Mouse (Mus musculus) liver, embryonic 14.5 days (tissue): ENCODE measurements around the gene Xpo6. TPM values are rescaled to one million over a fixed set of nuclear protein-coding genes. Genes with fewer than 3 reads are reported as not detected.

ENCODE experiments used
- ATAC-seq: fragments of 200-750 bp; cut with Nextera tagmentation; 2 replicates; pipeline ENCODE4 v1.8.0; 2017; ENCODE audit warnings: moderate number of reproducible peaks, mild to moderate bottlenecking, moderate library complexity; ENCODE audit not compliant: insufficient read depth
- DNase-seq, 3 experiments: peaks; one replicate each; pipeline ENCODE4 v3.0.0-alpha.2; 2012 to 2013; ENCODE audit warnings: low read depth in 3 of 3, low spot score in 3 of 3
- H3K27ac ChIP-seq: fragments of 300-500 bp; sonication (generic); 2 replicates; pipeline ENCODE4 v1.5.1; 2014; ENCODE audit warnings: moderate library complexity, mild to moderate bottlenecking, control low read depth, inconsistent platforms
- H3K27me3 ChIP-seq: fragments of 300-500 bp; sonication (generic); 2 replicates; pipeline ENCODE4 v1.6.1; 2014; ENCODE audit warnings: mild to moderate bottlenecking, low read length, moderate library complexity; ENCODE audit not compliant: control insufficient read depth, insufficient read depth
- H3K36me3 ChIP-seq: fragments of 300-500 bp; sonication (generic); replicated peaks from 2 replicates; pipeline ENCODE4 v1.6.1; 2014; ENCODE audit warnings: low read depth; ENCODE audit not compliant: control insufficient read depth, insufficient read depth
- H3K4me1 ChIP-seq, 2 experiments: fragments of 200-500 bp in 1 of 2; fragments of 300-500 bp in 1 of 2; sonication (generic) in 1 of 2; replicated peaks; 2 replicates each; pipeline ENCODE4 v1.6.1; 2012 to 2014; ENCODE audit warnings: antibody characterized with exemption in 1 of 2, inconsistent platforms in 1 of 2, low read length in 1 of 2; ENCODE audit not compliant: control insufficient read depth in 2 of 2, insufficient read depth in 2 of 2
- H3K4me2 ChIP-seq: fragments of 300-500 bp; sonication (generic); 2 replicates; pipeline ENCODE4 v1.6.1; 2014; ENCODE audit warnings: low read depth, mild to moderate bottlenecking, control low read depth, moderate library complexity
- H3K4me3 ChIP-seq, 2 experiments: fragments of 200-500 bp in 1 of 2; fragments of 300-500 bp in 1 of 2; sonication (generic) in 1 of 2; 2 replicates each; pipeline ENCODE4 v1.5.1; 2012 to 2014; ENCODE audit warnings: low read depth in 2 of 2, low read length in 2 of 2, mild to moderate bottlenecking in 2 of 2, control low read depth in 1 of 2, inconsistent platforms in 1 of 2, moderate library complexity in 1 of 2; ENCODE audit not compliant: insufficient read depth in 1 of 2
- H3K9ac ChIP-seq: fragments of 300-500 bp; sonication (generic); replicated peaks from 2 replicates; pipeline ENCODE4 v1.6.1; 2014; ENCODE audit warnings: mild to moderate bottlenecking, control low read depth, moderate library complexity
- H3K9me3 ChIP-seq: fragments of 300-500 bp; sonication (generic); 2 replicates; pipeline ENCODE4 v1.6.1; 2016; ENCODE audit warnings: low read length, mixed read lengths; ENCODE audit not compliant: control insufficient read depth
- CTCF ChIP-seq: IDR thresholded peaks from 2 replicates; pipeline ENCODE4 v1.5.1; 2016; ENCODE audit warnings: antibody characterized with exemption, low read depth, control low read depth
- EP300 ChIP-seq: IDR thresholded peaks from 2 replicates; pipeline ENCODE4 v1.6.1; 2016; ENCODE audit warnings: antibody characterized with exemption, low read depth
- WGBS: fragments of 180-500 bp; shearing (Covaris S2); extraction: QIAGEN DNeasy Blood & Tissue Kit; methylation state at CpG from one replicate; pipeline ENCODE4 v1.1.7; 2014; ENCODE audit not compliant: insufficient replicate concordance; 5-methylcytosine and 5-hydroxymethylcytosine counted together
- polyA plus RNA-seq, 2 experiments: library from polyadenylated mRNA; depleted of rRNA in 1 of 2; stranded (reverse) in 1 of 2; unstranded in 1 of 2; fragments of >200 nt; fragmentation: Nextera tagmentation in 1 of 2; extraction: Ambion mirVana in 1 of 2; gene quantifications; 2 replicates each; pipeline versions ENCODE4 v1.2.1 to v1.2.3; 2012 to 2014

Xpo6 gene
- polyA plus RNA-seq, 2 experiments: 18.2 to 47.5 TPM

DNA sequence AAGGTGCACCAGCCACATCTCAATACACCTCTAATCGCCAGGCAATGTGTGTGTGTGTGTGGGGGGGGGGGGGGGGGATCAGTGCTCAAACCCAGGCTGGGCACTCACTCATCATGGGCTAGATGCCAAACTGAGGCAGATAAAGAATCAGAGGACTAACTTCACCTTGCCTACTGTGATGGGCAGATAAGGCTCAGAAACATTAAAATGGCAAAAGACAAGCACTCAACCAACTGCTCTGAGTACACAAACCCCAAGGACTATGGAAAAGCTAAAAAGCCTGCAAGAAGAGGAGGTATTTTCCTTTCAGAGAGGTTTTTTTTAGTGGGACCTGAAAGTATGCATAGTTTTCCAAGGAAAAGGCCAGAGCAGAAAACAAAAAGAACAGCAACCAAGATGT, 1.4 kb downstream of the Xpo6 start:
- H3K27ac ChIP-seq: no peak overlapping the region
- ATAC-seq (no peak), DNase-seq (peak in 1 of 3 experiments; percentile 36)
- peak overlapping the region; percentile 71 for H3K4me2 ChIP-seq
- peak overlapping the region; percentile 86 to 89 for H3K4me3 ChIP-seq
- WGBS: 8% methylated on average over 1 of the region's 1 CpGs
- H3K27me3 ChIP-seq: no peaks in the 10 kb centered on the region
- no peaks in the 10 kb centered on the region for H3K36me3 ChIP-seq
- TF ChIP-seq CTCF (no peak), EP300 (no peak)
- no peaks in the 10 kb centered on the region for H3K9me3 ChIP-seq
- peaks cover 18 to 30% of the 10 kb centered on the region in 2 experiments for H3K4me1 ChIP-seq
- peak overlapping the region; percentile 91 for H3K9ac ChIP-seq

DNA sequence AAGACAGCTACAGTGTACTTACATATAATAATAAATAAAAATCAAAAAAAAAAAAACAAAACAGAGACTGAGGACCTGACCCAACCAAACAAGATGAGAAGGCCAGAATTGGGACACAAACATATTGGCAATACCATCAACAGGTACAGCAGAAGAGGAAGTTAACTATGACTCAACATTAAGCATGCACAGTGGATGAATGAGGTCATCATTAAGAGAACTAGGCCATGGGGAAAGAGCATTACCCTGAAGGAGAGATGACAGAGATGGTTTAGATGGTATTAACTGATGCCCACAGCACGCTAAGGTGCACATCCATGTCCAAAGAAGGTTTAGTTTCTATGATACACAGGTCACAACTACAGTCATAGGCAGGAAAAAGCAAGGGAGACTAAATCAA, 6.1 kb downstream of the Xpo6 start:
- Histone ChIP-seq H3K4me1 (peaks cover 21 to 30% of the 10 kb centered on the region in 2 experiments), H3K4me2 (no peak overlapping the region), H3K36me3 (no peaks in the 10 kb centered on the region; the same call in none of the 2 replicates), H3K27ac (no peak overlapping the region), H3K27me3 (no peaks in the 10 kb centered on the region), H3K9me3 (no peaks in the 10 kb centered on the region), H3K4me3 (no peak overlapping the region), H3K9ac (no peak overlapping the region)
- WGBS: 75% methylated on average over 1 of the region's 1 CpGs
- ATAC-seq (no peak), DNase-seq (no peak)
- TF ChIP-seq CTCF (no peak), EP300 (no peak)

DNA sequence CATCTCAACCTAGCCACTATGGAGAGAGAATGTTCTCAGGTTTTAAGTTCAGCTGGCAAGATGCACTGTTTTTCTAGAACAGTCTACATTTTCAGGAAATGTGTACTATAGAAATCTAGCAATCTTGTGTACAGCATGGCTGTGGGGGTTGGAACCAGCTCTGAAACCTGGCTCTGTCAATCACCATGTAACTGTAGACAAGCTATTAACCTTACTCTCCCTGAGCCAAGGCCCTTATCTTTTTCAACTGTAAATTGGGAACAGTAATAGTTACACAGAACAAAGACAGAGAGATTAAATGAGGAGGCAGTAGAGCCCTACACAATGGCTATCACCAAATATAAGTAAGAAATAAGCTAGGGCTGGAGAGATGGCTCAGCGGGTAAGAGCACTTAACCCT, 8.8 kb downstream of the Xpo6 start:
- Histone ChIP-seq H3K9ac (no peak overlapping the region), H3K4me2 (no peak overlapping the region), H3K27ac (no peak overlapping the region), H3K9me3 (no peaks in the 10 kb centered on the region), H3K4me3 (no peak overlapping the region), H3K36me3 (no peaks in the 10 kb centered on the region; the same call in none of the 2 replicates), H3K27me3 (no peaks in the 10 kb centered on the region), H3K4me1 (peaks cover 8 to 16% of the 10 kb centered on the region in 2 experiments; a peak in 3 of 4 replicates)
- DNase-seq (no peak), ATAC-seq (no peak)
- WGBS: 68% methylated on average over 1 of the region's 1 CpGs
- TF ChIP-seq EP300 (no peak), CTCF (no peak)

DNA sequence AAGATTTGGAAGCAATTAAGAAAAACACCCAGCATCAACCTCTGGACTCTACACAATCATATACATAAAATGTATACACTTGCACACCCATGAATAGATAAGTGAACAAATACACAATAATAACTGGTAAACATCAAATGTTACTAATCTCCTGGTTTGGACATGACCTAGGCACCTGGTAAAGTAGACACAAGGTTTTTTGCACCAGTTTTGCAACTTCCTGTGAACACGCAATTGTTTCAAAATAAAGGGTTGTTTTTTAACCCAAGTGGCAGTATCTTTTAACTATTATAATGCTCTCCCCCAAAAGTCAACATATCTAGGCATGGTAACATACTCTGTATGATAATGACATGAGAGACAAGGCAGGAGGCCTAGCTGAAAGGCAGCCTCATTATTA, 10.8 kb downstream of the Xpo6 start:
- H3K9ac ChIP-seq: no peak overlapping the region
- 58% methylated on average over 1 of the region's 1 CpGs for WGBS
- DNase-seq (no peak), ATAC-seq (no peak)
- H3K4me3 ChIP-seq: no peak overlapping the region
- peaks cover 19 to 20% of the 10 kb centered on the region in 2 experiments for H3K4me1 ChIP-seq
- H3K36me3 ChIP-seq: no peaks in the 10 kb centered on the region; the same call in none of the 2 replicates
- H3K9me3 ChIP-seq: no peaks in the 10 kb centered on the region
- no peaks in the 10 kb centered on the region for H3K27me3 ChIP-seq
- no peak overlapping the region for H3K27ac ChIP-seq
- no peak overlapping the region for H3K4me2 ChIP-seq
- no peak for TF ChIP-seq CTCF
- no peak for TF ChIP-seq EP300

DNA sequence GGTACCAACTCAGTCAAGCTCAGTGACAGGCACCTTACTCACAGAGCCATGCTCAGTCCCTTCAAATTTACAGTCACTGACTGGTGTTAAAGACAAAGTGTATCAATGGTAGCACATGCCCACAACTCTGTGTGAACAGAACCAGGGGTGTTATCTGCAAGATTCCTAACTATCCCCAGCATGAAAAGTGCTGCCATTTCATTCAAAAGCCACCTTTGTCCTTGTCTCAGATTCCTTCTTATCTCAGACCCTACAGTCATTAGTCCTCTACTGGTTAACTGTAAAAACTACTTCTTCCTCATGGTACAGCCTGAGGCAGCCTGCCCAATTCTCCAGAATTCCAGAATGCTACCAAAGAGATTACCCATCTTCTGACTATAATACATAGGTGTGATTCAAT, 14.3 kb downstream of the Xpo6 start:
- Histone ChIP-seq H3K4me1 (peaks cover 45 to 49% of the 10 kb centered on the region in 2 experiments), H3K27ac (no peak overlapping the region), H3K9ac (no peak overlapping the region), H3K9me3 (no peaks in the 10 kb centered on the region), H3K4me2 (no peak overlapping the region), H3K4me3 (no peak overlapping the region), H3K27me3 (no peaks in the 10 kb centered on the region), H3K36me3 (no peaks in the 10 kb centered on the region; the same call in 1 of the 2 replicates)
- ATAC-seq: no peak; the same call in 1 of the 2 replicates
- no peak for DNase-seq
- TF ChIP-seq CTCF (no peak), EP300 (0 out of 2 replicates have a peak, but pooled peaks have one; percentile 11)
